Mouse (Mus musculus) neural tube, embryonic 10.5 days (tissue): ENCODE data around the gene Slc22a16.
A peak's percentile ranks its signal among the peaks of the same experiment; 100 is the strongest.
"Not testable (repeated sequence)": the region's sequence is repeated elsewhere in the genome, so short reads cannot be mapped to it uniquely, and the experiment has no call there.

Experiments used
- DNase-seq: peaks from one replicate; pipeline ENCODE4 v3.0.0-alpha.2; 2017; ENCODE audit warnings: low spot score; ENCODE audit errors: extremely low spot score

Gene Slc22a16

GRCm38 (mm10) chr10:40570036-40570435, at the start of gene Slc22a16:
TSS of gene Slc22a16 (plus strand) at chr10:40570336.
- no peak for DNase-seq

DNA sequence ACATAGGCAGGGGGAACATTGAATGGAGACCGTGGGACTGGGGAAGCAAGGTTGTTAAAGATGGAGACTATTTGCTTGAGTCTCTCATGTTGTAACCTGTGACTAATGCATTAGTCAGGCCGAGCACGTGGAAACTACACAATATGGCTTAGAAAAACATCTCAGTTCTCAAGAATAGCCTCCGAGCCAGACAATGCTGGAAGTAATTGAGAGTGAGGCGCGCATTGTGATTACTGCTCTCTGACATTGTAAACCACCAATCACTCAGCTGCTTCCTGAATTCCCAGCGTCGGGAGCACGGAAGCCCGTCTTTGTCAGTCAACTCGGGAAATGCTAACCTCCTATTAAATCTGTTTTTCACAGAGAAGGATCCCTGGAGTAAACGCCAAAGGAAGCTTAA, 48.6 kb upstream of the Slc22a16 start:
- peak; percentile 45 for DNase-seq

DNA sequence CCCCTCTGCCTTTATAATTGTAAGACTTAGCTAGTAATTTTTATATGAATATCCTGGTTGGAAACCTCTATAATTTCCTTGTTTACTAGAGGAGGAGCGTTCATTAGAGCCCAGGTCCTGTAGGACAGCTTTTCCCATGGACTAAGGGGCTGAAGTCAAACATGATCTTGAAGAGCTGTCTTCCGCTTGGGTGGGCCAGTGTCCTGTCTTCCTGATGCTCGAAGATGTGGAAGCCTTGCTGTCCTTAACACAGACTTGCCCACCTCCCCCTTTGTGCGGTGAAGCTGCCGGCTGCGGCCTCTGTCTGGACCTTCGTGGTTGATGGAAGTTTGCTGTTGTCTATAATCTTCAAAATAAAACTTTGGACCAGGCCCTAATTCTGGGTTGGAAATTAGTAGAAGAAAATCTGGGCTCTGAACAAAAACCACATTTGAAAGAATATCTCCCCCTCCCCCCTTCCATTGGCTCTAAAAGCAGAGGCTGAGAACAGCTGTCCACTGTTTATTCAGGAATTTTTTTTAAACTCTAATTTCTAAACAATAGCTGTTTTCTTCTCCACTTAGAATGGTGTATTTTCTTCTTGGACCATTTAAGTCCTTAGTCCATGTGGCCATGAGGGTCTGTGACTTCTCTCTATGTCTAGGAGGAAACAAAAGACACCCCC, 46.7 kb upstream of the Slc22a16 start:
- peak; percentile 12 for DNase-seq

DNA sequence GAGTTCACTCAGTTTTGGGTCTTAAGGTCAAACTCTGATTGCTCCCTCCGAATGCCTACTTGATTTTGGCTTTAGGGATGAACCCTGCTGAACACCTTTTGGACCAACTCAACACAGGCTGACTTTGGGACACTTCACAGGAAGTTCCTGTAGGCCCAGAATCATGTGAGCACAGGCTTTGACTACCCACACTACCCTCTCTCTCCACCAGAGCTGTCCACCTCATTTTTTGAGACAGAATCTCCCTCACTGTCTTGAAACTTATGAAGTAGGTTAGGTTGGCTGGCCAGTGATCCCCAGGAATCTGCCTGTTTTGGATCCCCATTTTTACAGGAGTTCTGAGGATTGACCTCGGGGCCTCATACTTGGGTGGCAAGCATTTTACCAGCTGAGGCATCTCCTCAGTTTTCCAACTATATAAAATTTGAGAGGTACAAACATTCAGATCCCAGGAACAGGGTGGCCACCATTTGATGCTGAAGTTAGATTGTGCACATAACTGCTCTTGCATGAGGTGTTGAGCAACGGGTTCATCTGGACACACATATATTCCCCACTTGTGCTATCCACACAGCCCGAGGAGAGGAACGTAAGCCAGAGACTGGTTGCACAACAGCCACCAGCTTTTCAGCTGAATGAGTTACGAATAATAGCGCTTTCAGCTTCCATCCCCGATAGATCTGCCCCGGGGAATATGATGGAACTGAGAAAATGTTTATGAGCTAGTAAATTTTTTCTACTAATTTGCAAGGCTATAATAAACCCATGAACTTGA, 45.9 kb upstream of the Slc22a16 start:
- DNase-seq = peak; percentile 15

DNA sequence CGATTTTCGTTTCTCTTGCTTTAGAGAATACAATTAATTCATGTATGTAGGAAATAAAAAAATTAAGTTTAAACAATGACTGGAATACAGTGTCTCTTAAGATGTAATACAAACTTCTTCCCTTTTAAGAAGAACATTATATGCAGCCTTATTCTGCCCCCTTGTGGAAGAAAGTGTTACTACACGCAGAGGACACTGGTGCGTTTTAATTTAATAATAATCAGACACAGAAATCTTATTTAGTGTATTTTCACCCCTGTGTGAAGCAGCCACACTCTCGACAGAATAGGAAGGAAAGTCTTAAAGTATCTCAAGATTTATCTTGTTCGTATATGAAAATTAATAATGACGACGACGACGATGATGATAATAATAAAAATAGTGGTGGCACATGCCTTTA, 45.1 kb upstream of the Slc22a16 start:
- peak; percentile 55 for DNase-seq

DNA sequence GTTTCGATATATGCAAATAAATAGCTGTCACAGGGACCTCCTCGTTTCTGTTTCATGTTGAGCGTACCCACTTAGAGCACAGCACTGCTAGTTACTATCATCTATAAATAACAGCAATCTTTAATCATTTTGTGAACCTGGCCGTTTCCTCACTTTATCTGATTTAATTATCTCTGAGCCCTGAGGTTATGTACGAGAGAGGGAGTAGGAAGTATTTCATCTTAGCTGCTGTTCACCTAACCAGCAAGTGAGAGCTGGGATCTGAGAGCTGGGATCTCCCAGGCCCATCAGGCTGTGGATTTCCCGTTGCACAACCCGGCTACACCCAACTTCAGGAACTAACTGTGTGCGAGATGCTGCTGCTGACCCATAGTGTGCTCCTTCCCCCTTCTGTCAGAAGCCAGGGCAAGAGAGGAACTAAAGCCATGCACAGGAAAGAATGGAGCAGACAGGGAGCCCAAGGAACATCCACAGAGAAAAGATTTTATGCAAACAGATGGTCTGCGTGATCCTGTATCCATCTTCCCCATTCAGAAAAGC, 44.5 kb upstream of the Slc22a16 start:
- peak; percentile 11 for DNase-seq

DNA sequence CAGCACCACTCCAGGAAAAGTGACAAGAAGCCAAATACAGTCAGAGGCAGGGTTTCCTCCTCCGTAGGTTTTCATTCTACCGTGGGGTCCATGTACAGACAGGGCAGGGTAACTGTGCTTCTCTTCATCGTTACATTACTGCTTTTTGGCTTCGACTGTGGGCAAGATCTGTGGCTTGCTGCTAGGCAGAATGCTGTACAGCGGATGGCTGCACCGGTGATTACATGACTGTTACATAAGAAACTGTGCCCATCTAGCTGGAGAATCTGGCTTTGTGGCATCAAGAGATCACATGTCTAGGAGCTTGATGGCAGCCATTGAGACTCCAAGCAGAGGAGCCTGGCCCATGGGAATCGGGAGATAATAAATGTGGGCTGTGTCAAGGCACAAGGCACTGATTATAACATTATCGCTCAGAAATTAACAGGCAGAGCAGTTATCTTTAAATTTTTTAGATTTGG, 43.8 kb upstream of the Slc22a16 start:
- peak; percentile 9 for DNase-seq

- peak; percentile 9 for DNase-seq
Measured at GRCm38 (mm10) chr10:40526986-40527385, 43.1 kb upstream of the Slc22a16 start.

DNA sequence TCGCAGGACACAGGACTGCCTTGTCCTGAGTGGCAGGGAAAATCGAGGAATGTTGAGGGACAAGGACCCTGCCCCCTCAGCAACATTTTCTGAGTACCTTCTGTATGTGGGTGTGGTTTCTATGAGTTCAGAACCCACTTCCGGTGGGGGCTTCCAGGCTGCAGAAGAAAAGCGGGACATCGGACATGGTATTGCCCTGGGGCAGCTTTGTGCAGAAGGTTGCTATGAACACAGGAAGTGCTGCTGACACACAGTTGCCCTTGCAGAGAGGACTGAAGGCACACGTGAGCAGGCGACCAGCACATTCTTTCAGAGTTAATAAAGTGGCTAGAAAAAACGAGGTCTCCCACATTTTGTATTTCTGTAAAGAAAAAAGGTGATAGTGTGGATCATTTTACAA, 42.6 kb upstream of the Slc22a16 start:
- DNase-seq = peak; percentile 12

DNA sequence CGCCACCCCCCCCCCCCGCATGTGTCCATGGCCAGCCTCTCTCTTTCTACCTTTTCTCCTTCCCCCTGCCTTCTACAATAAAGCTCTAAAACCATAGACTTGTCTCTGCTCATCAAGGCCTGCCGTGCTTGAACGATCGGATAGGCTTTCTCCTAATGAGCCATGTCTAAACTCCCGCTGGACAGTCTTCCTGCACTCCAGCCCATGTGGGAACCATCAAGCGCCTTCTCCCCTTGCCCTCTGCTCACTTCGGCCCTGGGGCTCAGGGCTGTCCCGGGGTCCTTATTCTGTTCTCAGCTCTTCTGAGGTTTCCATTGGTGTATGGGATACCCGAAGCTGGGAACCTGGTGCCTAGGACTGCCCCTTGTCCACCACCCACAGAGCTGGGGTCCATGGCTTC, 41.5 kb upstream of the Slc22a16 start:
- DNase-seq = no peak

GRCm38 (mm10) chr10:40529617-40530016, 40.5 kb upstream of the Slc22a16 start:
- DNase-seq = peak; percentile 53

- no peak for DNase-seq
Measured at GRCm38 (mm10) chr10:40530661-40531060, 39.5 kb upstream of the Slc22a16 start.

DNA sequence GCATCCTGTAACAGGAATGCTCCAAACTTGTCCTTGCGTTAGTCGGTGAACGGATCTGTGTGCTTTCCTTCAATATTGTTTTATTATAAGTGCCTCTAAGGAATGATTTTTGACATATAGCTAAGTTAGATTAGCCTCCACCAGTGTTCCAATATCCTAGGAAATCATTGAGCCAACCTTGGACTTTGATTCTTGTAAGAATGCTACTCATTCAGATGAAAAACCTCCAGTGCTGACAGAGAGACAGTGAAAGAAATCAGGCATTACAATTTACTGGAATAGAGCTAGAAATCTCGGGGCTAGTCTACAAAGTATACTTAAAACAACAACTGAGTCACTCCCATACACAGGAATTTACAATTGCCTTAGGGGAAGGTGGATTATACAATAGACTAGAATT, 37.5 kb upstream of the Slc22a16 start:
- DNase-seq = not testable (repeated sequence)

DNA sequence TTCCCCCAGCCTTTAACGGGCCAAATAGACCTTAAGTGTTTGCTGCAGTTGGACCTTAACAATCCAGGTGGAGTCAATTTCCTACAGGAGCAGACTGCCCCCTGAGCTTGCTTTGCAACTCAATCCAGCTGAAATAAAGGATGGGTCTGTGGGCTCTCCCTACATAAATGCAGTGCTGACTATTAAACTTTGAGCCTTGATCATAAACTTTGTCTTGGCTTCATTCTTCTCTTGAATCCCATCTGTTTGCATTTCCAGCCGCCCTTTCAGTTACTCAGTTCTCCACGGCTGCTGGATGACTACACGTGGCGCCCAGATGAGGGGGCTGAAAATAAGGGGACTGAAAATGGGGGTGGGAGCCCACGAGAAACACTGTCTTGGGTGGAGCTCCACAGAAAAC, 28.8 kb upstream of the Slc22a16 start:
- no peak for DNase-seq

DNA sequence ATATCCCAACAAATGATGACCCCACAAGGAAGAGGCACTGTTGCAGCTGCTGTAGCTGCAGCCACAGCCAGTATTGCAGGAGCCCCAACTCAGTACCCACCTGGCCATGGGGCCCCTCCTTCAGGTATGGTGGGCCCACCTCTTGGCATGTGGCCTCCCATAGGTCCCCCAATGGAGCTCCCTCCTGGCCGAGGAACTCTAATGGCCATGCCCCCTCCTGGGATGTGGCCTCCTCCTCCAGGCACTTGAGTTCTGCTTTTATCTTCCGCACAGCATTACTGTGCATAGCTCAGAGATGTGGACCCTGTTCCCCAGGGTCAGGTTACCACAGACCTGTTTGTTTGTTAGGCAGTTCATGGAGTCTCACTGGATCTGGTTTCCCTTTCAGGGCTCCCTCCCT, 20.8 kb upstream of the Slc22a16 start:
- DNase-seq = no peak

DNA sequence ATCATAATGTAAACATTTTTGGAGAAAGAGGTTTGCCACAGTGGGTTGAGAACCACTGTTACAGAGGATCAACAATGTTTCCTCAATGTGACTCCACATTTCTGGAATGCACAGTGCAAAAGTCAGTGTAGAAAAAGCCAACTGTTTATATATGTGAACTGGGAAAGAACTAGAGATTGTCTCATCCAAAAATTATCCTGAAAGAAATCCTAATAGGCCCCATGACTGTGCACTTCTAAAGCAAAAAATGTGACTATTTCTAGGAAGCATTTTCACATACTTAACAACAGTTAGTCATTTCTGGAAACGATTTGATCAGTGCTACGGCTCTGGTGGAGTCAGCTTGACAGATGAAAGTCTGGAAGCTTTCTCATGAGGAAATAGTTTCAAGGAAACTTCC, 18.3 kb upstream of the Slc22a16 start:
- DNase-seq = no peak

- not testable (repeated sequence) for DNase-seq
Measured at GRCm38 (mm10) chr10:40565695-40566094, 4.4 kb upstream of the Slc22a16 start.

DNA sequence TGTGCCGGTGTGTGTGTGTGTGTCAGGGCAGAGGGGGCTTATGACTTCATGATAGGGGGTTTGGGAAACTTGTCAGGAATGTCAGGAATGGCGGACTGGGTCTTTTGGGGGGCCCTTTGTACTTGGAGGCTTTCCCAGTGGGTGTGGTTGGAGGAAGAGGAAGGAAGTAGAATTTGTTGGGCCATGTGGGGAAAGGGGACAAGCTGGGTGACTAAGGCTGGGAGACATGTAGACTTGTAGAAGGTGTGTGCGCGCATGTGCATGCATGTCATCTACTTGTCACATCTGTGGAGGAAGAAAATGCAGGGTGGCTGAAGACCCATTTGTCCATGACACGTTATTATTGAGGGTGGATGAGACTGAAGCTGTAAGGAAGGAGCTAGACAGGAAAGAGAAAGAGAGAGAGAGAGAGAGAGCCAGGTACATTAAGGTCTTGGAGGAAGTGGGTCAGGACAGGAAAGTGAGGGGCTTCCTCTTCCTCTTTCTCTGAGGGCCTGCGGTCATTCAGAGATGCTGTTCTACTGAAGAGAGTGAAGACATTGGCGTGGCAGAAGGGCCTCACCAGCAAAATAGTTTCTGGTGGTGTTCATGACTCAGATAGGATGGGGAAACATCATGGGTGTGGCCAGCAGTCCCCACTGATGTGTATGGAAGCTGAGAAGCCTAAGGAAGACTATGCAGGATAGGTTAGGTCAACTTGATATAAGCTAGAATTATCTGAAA, 5.9 kb downstream of the Slc22a16 start:
- DNase-seq = no peak

GRCm38 (mm10) chr10:40583584-40584255, 13.6 kb downstream of the Slc22a16 start:
- peak; percentile 42 for DNase-seq

DNA sequence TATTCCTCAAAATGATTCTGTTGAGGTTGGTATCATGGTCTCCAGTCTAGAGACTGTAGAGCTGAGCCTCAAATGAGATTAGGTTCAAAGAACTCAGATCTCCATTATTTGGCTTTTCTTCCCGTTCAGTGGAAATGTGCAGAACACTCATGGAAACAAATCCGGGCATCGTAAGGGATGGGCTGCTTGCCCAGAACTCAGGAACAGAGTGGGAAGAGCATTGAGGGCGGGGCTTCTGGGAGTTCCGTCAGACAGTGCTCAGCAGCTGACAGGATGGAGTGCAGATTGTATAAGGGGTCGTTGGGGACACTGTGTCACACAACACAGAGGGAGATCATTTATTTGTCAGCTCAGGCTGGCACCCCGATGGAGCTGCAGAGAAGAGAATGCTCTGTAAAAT, 22.1 kb downstream of the Slc22a16 start:
- no peak for DNase-seq

DNA sequence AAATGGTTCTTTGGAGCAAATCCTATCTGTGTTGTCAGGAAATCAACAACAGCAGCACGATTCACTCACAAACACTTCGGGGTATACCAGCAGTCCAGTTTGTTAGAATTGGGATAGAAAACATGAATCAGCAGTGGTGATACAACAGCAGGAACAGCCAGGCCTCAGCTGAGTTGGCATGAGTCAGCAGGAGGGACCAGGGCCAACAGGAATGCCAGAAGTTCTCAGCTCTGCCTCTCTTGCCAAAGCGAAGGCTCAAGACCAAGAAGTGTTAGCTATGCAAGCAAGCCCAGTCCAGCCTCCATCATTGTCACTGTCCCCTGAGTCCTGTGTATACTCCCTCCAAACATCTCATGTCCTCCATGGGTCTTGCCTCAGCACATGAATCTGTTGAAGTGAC, 27.0 kb downstream of the Slc22a16 start:
- no peak for DNase-seq
